Mouse (Mus musculus) cerebellum, adult 11-12 months (tissue): ENCODE data around the gene 1700016C15Rik.

ENCODE experiments used
- DNase-seq: peaks from one replicate; pipeline ENCODE4 v3.0.0; 2022

Gene 1700016C15Rik

GRCm38 (mm10) chr1:177797151-177797755, 67.6 kb downstream of the 1700016C15Rik start:
- DNase-seq, result peak; percentile 38
